Comparison of ENCODE assay signal across 12 mouse cellular contexts in genomic region chr16:95823803-95824202, GRCm38 (mm10).
DNase-seq lines count a peak whose midpoint lies in the region; ATAC-seq lines count a peak whose summit lies in the region.
"Had no signal": no experiment of that assay in that cellular context is flagged by ENCODE, and none has a peak within 500 bp of the region (broad histone marks: within the 10 kb centered on the region; RNA-seq: fewer than 3 reads in every experiment).

No protein-coding gene starts in this region.

- ATAC-seq in kidney, embryonic 15.5 days (replicated peaks; ENCODE audit: low FRiP score): peak; percentile 16; the same call in 1 of the 2 replicates
- no peak for ATAC-seq in intestine, embryonic 16.5 days
- no peak for ATAC-seq in CD4-positive, CD25-positive, alpha-beta regulatory T cell, adult 4 months
- ATAC-seq: forebrain, embryonic 14.5 days had no signal

- no peak overlapping the region for H3K9ac ChIP-seq in kidney, embryonic 15.5 days
- H3K9ac ChIP-seq in intestine, embryonic 16.5 days (ENCODE audit: low read depth, low read length): peak overlapping the region; percentile 37; the same call in 1 of the 2 replicates
- H3K9ac ChIP-seq: midbrain, embryonic 12.5 days had no signal

- 20% methylated on average over 6 of the region's 6 CpGs for WGBS in kidney, embryonic 15.5 days
- 54% methylated on average over 6 of the region's 6 CpGs for WGBS in intestine, embryonic 16.5 days

- no peak overlapping the region for H3K4me2 ChIP-seq in kidney, embryonic 15.5 days
- no peak overlapping the region; the same call in 1 of the 2 replicates for H3K4me2 ChIP-seq in intestine, embryonic 16.5 days (ENCODE audit: low read depth, low read length)
- H3K4me2 ChIP-seq: midbrain, embryonic 12.5 days had no signal

- H3K27ac ChIP-seq in kidney, embryonic 15.5 days: peak overlapping the region; percentile 95
- peak overlapping the region; percentile 50 for H3K27ac ChIP-seq in intestine, embryonic 16.5 days (ENCODE audit: low read length)
- H3K27ac ChIP-seq: layer of hippocampus, adult 2 months; midbrain, embryonic 12.5 days had no signal

- no peak for DNase-seq in kidney, adult 8-10 months
- peak; percentile 54 for DNase-seq in thymus, postnatal 25 days
- DNase-seq in thymus, postnatal 10 days (ENCODE audit: low spot score in 2 of 2): no peak
- DNase-seq in ovary, adult 18-20 months (ENCODE audit: low spot score): no peak
- DNase-seq in adrenal gland, postnatal 10 days: no peak
- DNase-seq: retina, postnatal 1 day had no signal

- no peaks in the 10 kb centered on the region for H3K27me3 ChIP-seq in kidney, embryonic 15.5 days
- H3K27me3 ChIP-seq in intestine, embryonic 16.5 days (replicated peaks; ENCODE audit: control insufficient read depth, insufficient read depth, low read length): no peaks in the 10 kb centered on the region
- H3K27me3 ChIP-seq: midbrain, embryonic 12.5 days had no signal

- H3K9me3 ChIP-seq in kidney, embryonic 15.5 days (replicated peaks): no peaks in the 10 kb centered on the region
- H3K9me3 ChIP-seq in intestine, embryonic 16.5 days (ENCODE audit: control insufficient read depth, low read length): no peaks in the 10 kb centered on the region
- H3K9me3 ChIP-seq: midbrain, embryonic 12.5 days had no signal

- peaks cover 34% of the 10 kb centered on the region for H3K4me1 ChIP-seq in kidney, embryonic 15.5 days
- H3K4me1 ChIP-seq in intestine, embryonic 16.5 days (ENCODE audit: control insufficient read depth, insufficient read depth, low read length): peaks cover 22% of the 10 kb centered on the region

- no peak overlapping the region for H3K4me3 ChIP-seq in kidney, embryonic 15.5 days (replicated peaks)
- H3K4me3 ChIP-seq in intestine, embryonic 16.5 days (ENCODE audit: low read length): no peak overlapping the region
- H3K4me3 ChIP-seq: layer of hippocampus, adult 2 months; midbrain, embryonic 12.5 days had no signal

- no peaks in the 10 kb centered on the region for H3K36me3 ChIP-seq in kidney, embryonic 15.5 days
- no peaks in the 10 kb centered on the region for H3K36me3 ChIP-seq in intestine, embryonic 16.5 days (ENCODE audit: control insufficient read depth, insufficient read depth, low read length)
- H3K36me3 ChIP-seq: midbrain, embryonic 12.5 days had no signal
